23 mouse cellular contexts compared by ENCODE assay signal in the genomic region with DNA sequence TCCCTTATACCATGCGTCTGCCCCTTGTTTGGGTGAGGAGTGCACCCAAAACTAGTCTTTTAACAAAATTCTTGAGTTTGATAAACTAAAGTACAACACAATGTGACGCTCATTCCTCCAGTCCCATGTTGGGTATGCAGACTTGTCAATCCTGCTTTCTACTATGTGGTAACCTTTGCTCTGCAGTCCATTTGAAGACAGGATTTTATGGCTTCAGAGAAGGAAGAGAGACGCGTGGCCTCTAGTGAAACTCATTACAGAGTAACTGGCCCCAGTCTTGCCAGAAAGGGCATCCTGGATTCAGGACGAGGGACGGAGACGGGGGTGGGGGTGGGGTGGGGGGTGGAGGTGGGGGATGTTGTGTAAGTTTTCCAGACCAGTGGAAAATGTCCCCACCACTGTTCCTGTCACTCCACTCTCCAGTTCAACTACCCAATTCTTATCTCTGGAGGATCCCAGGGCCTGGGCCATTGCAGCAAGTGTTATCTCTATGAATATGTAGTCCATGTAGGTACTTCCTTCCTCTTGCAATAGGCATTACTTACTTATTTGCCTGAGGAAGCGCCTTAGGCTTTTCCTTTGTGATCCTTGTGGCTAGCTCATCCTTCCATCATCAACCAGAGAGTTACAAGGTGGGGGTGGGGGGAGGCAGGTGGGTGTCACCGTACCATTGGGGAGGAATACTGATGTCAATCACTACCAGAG. TPM values are rescaled to one million over a fixed set of nuclear protein-coding genes. Genes with fewer than 3 reads are reported as not detected.
DNase-seq lines count a peak whose midpoint lies in the region; ATAC-seq and TF ChIP-seq lines count a peak whose summit lies in the region.
"Had no signal": no experiment of that assay in that cellular context is flagged by ENCODE, and none has a peak within 500 bp of the region (broad histone marks: within the 10 kb centered on the region; RNA-seq: fewer than 3 reads in every experiment).

No protein-coding gene starts in this region.

- no peak for TF ChIP-seq EP300 in liver, postnatal 0 days (IDR thresholded peaks at IDR 0.05; ENCODE audit: low read depth)
- no peak for TF ChIP-seq EP300 in liver, embryonic 14.5 days (IDR thresholded peaks at IDR 0.05; ENCODE audit: low read depth)

- H3K4me1 ChIP-seq in liver, embryonic 11.5 days (replicated peaks; ENCODE audit: control insufficient read depth, insufficient read depth, low read length) = peaks cover 10% of the 10 kb centered on the region
- no peaks in the 10 kb centered on the region; the same call in none of the 2 replicates for H3K4me1 ChIP-seq in liver, postnatal 0 days (ENCODE audit: insufficient read depth)
- H3K4me1 ChIP-seq in intestine, embryonic 15.5 days (replicated peaks) = 0 out of 2 replicates have a peak, but pooled peaks cover 2% of the 10 kb centered on the region
- H3K4me1 ChIP-seq in liver, embryonic 14.5 days (replicated peaks; ENCODE audit: control insufficient read depth in 2 of 2, insufficient read depth in 2 of 2, low read length in 1 of 2) = peaks cover 0 to 23% of the 10 kb centered on the region in 2 experiments; a peak in 2 of 4 replicates
- 0 out of 2 replicates have a peak, but pooled peaks cover 4% of the 10 kb centered on the region for H3K4me1 ChIP-seq in forebrain, embryonic 11.5 days (replicated peaks; ENCODE audit: control insufficient read depth, insufficient read depth, low read length)
- H3K4me1 ChIP-seq: embryonic facial prominence, embryonic 13.5 days had no signal

- no peak for DNase-seq in liver, embryonic 11.5 days (ENCODE audit: low spot score)
- no peak for DNase-seq in liver, postnatal 0 days
- DNase-seq in MEL-GATA-1-ER (ENCODE audit: extremely low read depth, low read depth) = peak; percentile 23
- no peak for DNase-seq in liver, embryonic 14.5 days (ENCODE audit: low read depth in 3 of 3, low spot score in 3 of 3)
- no peak for DNase-seq in adipocyte (ENCODE audit: low spot score)
- DNase-seq in adrenal gland, adult 8-10 months = no peak
- no peak for DNase-seq in forebrain, embryonic 11.5 days (ENCODE audit: low spot score)
- DNase-seq: adrenal gland, adult 2 months; adrenal gland, postnatal 36 days; B cell, adult 2 months; cerebellum, adult 2 months; cerebellum, postnatal 10 days; forebrain, postnatal 0 days; gastrocnemius, postnatal 14 days had no signal

- ATAC-seq in liver, embryonic 11.5 days (replicated peaks; ENCODE audit: low FRiP score) = no peak
- ATAC-seq in liver, postnatal 0 days = no peak
- peak; percentile 81 for ATAC-seq in intestine, embryonic 15.5 days
- peak; percentile 39; the same call in 1 of the 2 replicates for ATAC-seq in liver, embryonic 14.5 days (ENCODE audit: insufficient read depth)
- ATAC-seq in forebrain, embryonic 11.5 days (replicated peaks; ENCODE audit: low FRiP score) = no peak
- ATAC-seq: activated CD4-positive, CD25-positive, alpha-beta regulatory T cell, adult 4 months; CD4-positive, CD25-positive, alpha-beta regulatory T cell, adult 4 months; forebrain, embryonic 13.5 days; forebrain, postnatal 0 days; Patski had no signal

- 63% methylated on average over 9 of the region's 9 CpGs for WGBS in liver, embryonic 11.5 days
- WGBS in liver, postnatal 0 days (ENCODE audit: insufficient replicate concordance) = 70% methylated on average over 9 of the region's 9 CpGs
- 67% methylated on average over 9 of the region's 9 CpGs for WGBS in intestine, embryonic 15.5 days
- WGBS in liver, embryonic 14.5 days (ENCODE audit: insufficient replicate concordance) = 45% methylated on average over 9 of the region's 9 CpGs
- WGBS in forebrain, embryonic 11.5 days = 94% methylated on average over 9 of the region's 9 CpGs

- H3K9me3 ChIP-seq in liver, embryonic 11.5 days (ENCODE audit: control insufficient read depth, low read length) = no peaks in the 10 kb centered on the region
- H3K9me3 ChIP-seq in liver, postnatal 0 days (ENCODE audit: low read length) = no peaks in the 10 kb centered on the region
- H3K9me3 ChIP-seq in intestine, embryonic 15.5 days = no peaks in the 10 kb centered on the region
- no peaks in the 10 kb centered on the region for H3K9me3 ChIP-seq in liver, embryonic 14.5 days (ENCODE audit: control insufficient read depth, low read length)
- no peaks in the 10 kb centered on the region for H3K9me3 ChIP-seq in forebrain, embryonic 11.5 days (ENCODE audit: control insufficient read depth, low read length)
- H3K9me3 ChIP-seq: embryonic facial prominence, embryonic 13.5 days; forebrain, embryonic 13.5 days; heart, embryonic 12.5 days; hindbrain, embryonic 15.5 days had no signal

- TF ChIP-seq CTCF in liver, postnatal 0 days (IDR thresholded peaks at IDR 0.05; ENCODE audit: low read depth) = no peak
- TF ChIP-seq CTCF in liver, embryonic 14.5 days (IDR thresholded peaks at IDR 0.05; ENCODE audit: low read depth) = no peak

- peak overlapping the region; percentile 5 for H3K4me2 ChIP-seq in liver, embryonic 11.5 days
- no peak overlapping the region for H3K4me2 ChIP-seq in liver, postnatal 0 days (ENCODE audit: low read depth, low read length)
- no peak overlapping the region for H3K4me2 ChIP-seq in intestine, embryonic 15.5 days (replicated peaks)
- no peak overlapping the region for H3K4me2 ChIP-seq in liver, embryonic 14.5 days (ENCODE audit: low read depth)
- no peak overlapping the region for H3K4me2 ChIP-seq in forebrain, embryonic 11.5 days (ENCODE audit: low read depth, low read length, severe bottlenecking)
- H3K4me2 ChIP-seq: embryonic facial prominence, embryonic 13.5 days; forebrain, embryonic 13.5 days; heart, embryonic 12.5 days; hindbrain, embryonic 15.5 days had no signal

- no peak overlapping the region for H3K9ac ChIP-seq in liver, embryonic 11.5 days (ENCODE audit: low read depth, low read length)
- no peak overlapping the region for H3K9ac ChIP-seq in liver, postnatal 0 days (replicated peaks)
- no peak overlapping the region for H3K9ac ChIP-seq in intestine, embryonic 15.5 days
- no peak overlapping the region for H3K9ac ChIP-seq in liver, embryonic 14.5 days (replicated peaks)
- H3K9ac ChIP-seq in forebrain, embryonic 11.5 days (ENCODE audit: low read length) = no peak overlapping the region
- H3K9ac ChIP-seq: embryonic facial prominence, embryonic 13.5 days; forebrain, embryonic 13.5 days; forebrain, postnatal 0 days; heart, embryonic 12.5 days; hindbrain, embryonic 15.5 days had no signal

- no peaks in the 10 kb centered on the region for H3K36me3 ChIP-seq in liver, embryonic 11.5 days (ENCODE audit: control insufficient read depth, insufficient read depth, low read length)
- no peaks in the 10 kb centered on the region for H3K36me3 ChIP-seq in liver, postnatal 0 days (replicated peaks; ENCODE audit: insufficient read depth, low read length)
- no peaks in the 10 kb centered on the region for H3K36me3 ChIP-seq in intestine, embryonic 15.5 days
- no peaks in the 10 kb centered on the region for H3K36me3 ChIP-seq in liver, embryonic 14.5 days (replicated peaks; ENCODE audit: control insufficient read depth, insufficient read depth, low read depth)
- no peaks in the 10 kb centered on the region; the same call in 1 of the 2 replicates for H3K36me3 ChIP-seq in forebrain, embryonic 11.5 days (ENCODE audit: control insufficient read depth, insufficient read depth, low read length)
- H3K36me3 ChIP-seq: embryonic facial prominence, embryonic 13.5 days; G1E; heart, embryonic 12.5 days; hindbrain, embryonic 15.5 days had no signal

- no peak overlapping the region for H3K27ac ChIP-seq in liver, embryonic 11.5 days (ENCODE audit: low read depth, low read length)
- H3K27ac ChIP-seq in liver, postnatal 0 days (ENCODE audit: low read depth) = no peak overlapping the region
- H3K27ac ChIP-seq in intestine, embryonic 15.5 days = no peak overlapping the region
- H3K27ac ChIP-seq in liver, embryonic 14.5 days = no peak overlapping the region
- H3K27ac ChIP-seq in forebrain, embryonic 11.5 days (ENCODE audit: low read depth, low read length) = no peak overlapping the region
- H3K27ac ChIP-seq: embryonic facial prominence, embryonic 13.5 days; forebrain, embryonic 13.5 days; hindbrain, embryonic 15.5 days had no signal

- H3K27me3 ChIP-seq in liver, embryonic 11.5 days (replicated peaks; ENCODE audit: control insufficient read depth, insufficient read depth, low read length) = no peaks in the 10 kb centered on the region
- H3K27me3 ChIP-seq in liver, postnatal 0 days (ENCODE audit: insufficient read depth, low read length) = no peaks in the 10 kb centered on the region
- H3K27me3 ChIP-seq in intestine, embryonic 15.5 days (replicated peaks) = peaks cover 4% of the 10 kb centered on the region; the same call in 1 of the 2 replicates
- no peaks in the 10 kb centered on the region for H3K27me3 ChIP-seq in liver, embryonic 14.5 days (ENCODE audit: control insufficient read depth, insufficient read depth, low read length)
- no peaks in the 10 kb centered on the region for H3K27me3 ChIP-seq in forebrain, embryonic 11.5 days (ENCODE audit: control insufficient read depth, insufficient read depth, low read length)
- H3K27me3 ChIP-seq: embryonic facial prominence, embryonic 13.5 days; forebrain, embryonic 13.5 days; heart, embryonic 12.5 days; hindbrain, embryonic 15.5 days; Patski had no signal

- no peak overlapping the region for H3K4me3 ChIP-seq in liver, embryonic 11.5 days (ENCODE audit: low read depth, low read length)
- no peak overlapping the region for H3K4me3 ChIP-seq in liver, postnatal 0 days (ENCODE audit: low read depth, low read length)
- no peak overlapping the region for H3K4me3 ChIP-seq in intestine, embryonic 15.5 days (replicated peaks)
- no peak overlapping the region for H3K4me3 ChIP-seq in liver, embryonic 14.5 days (ENCODE audit: insufficient read depth in 1 of 2, low read depth in 2 of 2, low read length in 2 of 2)
- no peak overlapping the region for H3K4me3 ChIP-seq in forebrain, embryonic 11.5 days (ENCODE audit: low read depth, low read length)
- H3K4me3 ChIP-seq: embryonic facial prominence, embryonic 13.5 days; forebrain, embryonic 13.5 days; heart, embryonic 12.5 days; hindbrain, embryonic 15.5 days had no signal

RNA-seq across cellular contexts. Expression of a gene that starts 7.7 kb away (rescaled TPM):
- polyA plus RNA-seq in liver, embryonic 11.5 days (2014; fragmentation: Nextera tagmentation; extraction: Ambion mirVana) = 0.73 and 0.87 TPM in 2 replicates
- polyA plus RNA-seq in liver, postnatal 0 days (2015; fragmentation: Nextera tagmentation; extraction: Ambion mirVana) = 0.20 and 0.31 TPM in 2 replicates
- polyA plus RNA-seq in intestine, embryonic 15.5 days (2015; fragmentation: Nextera tagmentation; extraction: Ambion mirVana) = 0.68 and 0.87 TPM in 2 replicates
- polyA plus RNA-seq in liver, embryonic 14.5 days (2012; rRNA removed) = 0.39 and 0.40 TPM in 2 replicates
- 0.27 TPM in 2 replicates for polyA plus RNA-seq in liver, embryonic 14.5 days (2014; fragmentation: Nextera tagmentation; extraction: Ambion mirVana)
- total RNA-seq in adrenal gland, adult 8-10 months (2022) = 10 to 100 TPM in 1 of 4 experiments, 1 to 10 TPM in 3; 7.4 to 13.4 (median 9.1) TPM
- polyA plus RNA-seq in forebrain, embryonic 11.5 days (2014; fragmentation: Nextera tagmentation; extraction: Ambion mirVana) = 4.6 TPM in 2 replicates
- polyA plus RNA-seq: G1E had no signal

Comparison
In these comparisons a context has a peak if more than half of its experiments do, and no peak if none do; other contexts are left out.
1. ATAC-seq: peak in intestine, embryonic 15.5 days (single experiment) and liver, embryonic 14.5 days (single experiment); none in liver, embryonic 11.5 days (single experiment), liver, postnatal 0 days (single experiment) and forebrain, embryonic 11.5 days (single experiment).